Mouse (Mus musculus) intestine, embryonic 15.5 days (tissue): Measurements from ENCODE around the gene Car12. TPM values are rescaled to one million over a fixed set of nuclear protein-coding genes. Genes with fewer than 3 reads are reported as not detected.

Source experiments
- ATAC-seq: fragments of 200-750 bp; cut with Nextera tagmentation; 2 replicates; pipeline ENCODE4 v1.8.0; 2017; ENCODE audit warnings: moderate TSS enrichment, moderate library complexity
- H3K27ac ChIP-seq: fragments of 300-500 bp; sonication (generic); 2 replicates; pipeline ENCODE4 v1.5.1; 2015; ENCODE audit warnings: mild to moderate bottlenecking, inconsistent platforms
- H3K27me3 ChIP-seq: fragments of 300-500 bp; sonication (generic); replicated peaks from 2 replicates; pipeline ENCODE4 v1.6.1; 2015; ENCODE audit warnings: inconsistent platforms
- H3K36me3 ChIP-seq: fragments of 300-500 bp; sonication (generic); 2 replicates; pipeline ENCODE4 v1.6.1; 2015; ENCODE audit warnings: inconsistent platforms
- H3K4me1 ChIP-seq: fragments of 300-500 bp; sonication (generic); replicated peaks from 2 replicates; pipeline ENCODE4 v1.6.1; 2015; ENCODE audit warnings: inconsistent platforms
- H3K4me2 ChIP-seq: fragments of 300-500 bp; sonication (generic); replicated peaks from 2 replicates; pipeline ENCODE4 v1.6.1; 2015; ENCODE audit warnings: mild to moderate bottlenecking, inconsistent platforms
- H3K4me3 ChIP-seq: fragments of 300-500 bp; sonication (generic); replicated peaks from 2 replicates; pipeline ENCODE4 v1.5.1; 2015; ENCODE audit warnings: inconsistent platforms
- H3K9ac ChIP-seq: fragments of 300-500 bp; sonication (generic); 2 replicates; pipeline ENCODE4 v1.6.1; 2015; ENCODE audit warnings: inconsistent platforms
- H3K9me3 ChIP-seq: fragments of 300-500 bp; sonication (generic); 2 replicates; pipeline ENCODE4 v1.6.1; 2016; ENCODE audit warnings: inconsistent platforms
- WGBS: fragments of 180-500 bp; shearing (Covaris S2); methylation state at CpG from one replicate; pipeline ENCODE4 v1.1.7; 2015; 5-methylcytosine and 5-hydroxymethylcytosine counted together
- polyA plus RNA-seq: library from polyadenylated mRNA; unstranded; fragments of >200 nt; fragmentation: Nextera tagmentation; extraction: Ambion mirVana; gene quantifications from 2 replicates; pipeline ENCODE4 v1.2.1, GENCODE M21; 2015

Car12 gene
- polyA plus RNA-seq, 1 experiment from 2014 or later, result 5.2 TPM

- Histone ChIP-seq H3K9ac (no peak overlapping the region), H3K27ac (no peak overlapping the region), H3K36me3 (no peaks in the 10 kb centered on the region), H3K9me3 (no peaks in the 10 kb centered on the region), H3K4me3 (no peak overlapping the region), H3K4me1 (no peaks in the 10 kb centered on the region), H3K4me2 (no peak overlapping the region), H3K27me3 (no peaks in the 10 kb centered on the region)
- 78% methylated on average over 4 of the region's 4 CpGs for WGBS
- 0 out of 2 replicates have a peak, but pooled peaks have one; percentile 17 for ATAC-seq
These were observed 21.7 kb upstream of the Car12 start for GRCm38 (mm10) chr9:66691683-66692305.

- 68% methylated on average over 7 of the region's 7 CpGs for WGBS
- no peaks in the 10 kb centered on the region for H3K36me3 ChIP-seq
- H3K9ac ChIP-seq, result no peak overlapping the region
- no peak overlapping the region for H3K4me2 ChIP-seq
- H3K4me1 ChIP-seq, result no peaks in the 10 kb centered on the region
- peak; percentile 97 for ATAC-seq
- no peak overlapping the region for H3K27ac ChIP-seq
- no peaks in the 10 kb centered on the region for H3K27me3 ChIP-seq
- no peak overlapping the region for H3K4me3 ChIP-seq
- H3K9me3 ChIP-seq, result no peaks in the 10 kb centered on the region
These were observed 15.9 kb upstream of the Car12 start for GRCm38 (mm10) chr9:66697355-66698140.

GRCm38 (mm10) chr9:66699748-66700147, 13.7 kb upstream of the Car12 start:
- no peak overlapping the region for H3K4me3 ChIP-seq
- 75% methylated on average over 4 of the region's 4 CpGs for WGBS
- ATAC-seq, result no peak

DNA sequence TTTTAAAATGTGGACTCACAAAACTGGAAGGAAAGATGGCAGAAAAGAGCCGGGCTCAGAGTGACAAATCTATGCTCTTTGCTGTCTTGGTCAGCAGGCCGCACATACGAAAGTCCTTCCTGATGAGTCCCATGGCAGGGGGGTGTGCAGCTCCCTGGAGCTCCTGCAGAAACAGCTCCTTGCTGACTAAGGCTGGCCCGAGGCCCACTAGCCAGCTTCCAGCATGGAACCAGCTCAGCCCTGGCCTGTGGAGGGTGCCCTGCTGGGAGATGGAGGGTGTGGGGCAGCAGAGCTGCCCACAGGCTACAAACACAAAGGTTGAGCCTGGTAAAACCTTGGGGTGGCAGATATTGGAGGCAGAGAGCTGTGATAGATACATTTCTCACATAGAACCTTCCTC, 10.5 kb upstream of the Car12 start:
- Histone ChIP-seq H3K4me2 (no peak overlapping the region), H3K4me3 (no peak overlapping the region), H3K9ac (no peak overlapping the region), H3K4me1 (peaks cover 6% of the 10 kb centered on the region; the same call in 1 of the 2 replicates), H3K36me3 (no peaks in the 10 kb centered on the region), H3K27me3 (no peaks in the 10 kb centered on the region), H3K27ac (no peak overlapping the region), H3K9me3 (no peaks in the 10 kb centered on the region)
- no peak for ATAC-seq
- 89% methylated on average over 4 of the region's 4 CpGs for WGBS

More at GRCm38 (mm10) chr9:66699748-66700147, 13.7 kb upstream of the Car12 start:
- H3K4me2 ChIP-seq, result no peak overlapping the region
- no peaks in the 10 kb centered on the region for H3K9me3 ChIP-seq
- H3K27ac ChIP-seq, result no peak overlapping the region
- H3K4me1 ChIP-seq, result no peaks in the 10 kb centered on the region
- H3K36me3 ChIP-seq, result no peaks in the 10 kb centered on the region
- no peak overlapping the region for H3K9ac ChIP-seq
- H3K27me3 ChIP-seq, result no peaks in the 10 kb centered on the region

DNA sequence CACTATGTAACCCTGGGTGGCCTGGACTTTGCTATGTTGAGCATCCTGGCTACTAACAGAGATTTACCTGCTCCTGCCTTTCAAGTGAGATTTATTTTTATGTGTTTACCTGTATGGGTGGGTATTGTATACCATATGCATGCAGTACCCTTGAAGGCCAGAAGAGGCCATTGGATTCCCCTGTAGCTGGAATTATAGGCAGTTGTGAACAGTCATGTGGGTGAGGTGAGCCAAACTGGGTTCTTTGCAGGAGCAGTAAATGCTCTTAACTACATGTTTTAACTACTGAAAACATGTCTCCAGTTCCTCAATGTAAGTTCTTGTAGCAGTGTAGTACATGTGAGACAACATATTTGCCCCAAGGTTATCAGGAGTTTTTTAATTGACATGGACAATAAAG, 8.1 kb upstream of the Car12 start:
- ATAC-seq, result no peak

GRCm38 (mm10) chr9:66705766-66706165, 7.7 kb upstream of the Car12 start:
- Histone ChIP-seq H3K4me1 (peaks cover 8% of the 10 kb centered on the region; the same call in 1 of the 2 replicates), H3K9me3 (no peaks in the 10 kb centered on the region), H3K9ac (no peak overlapping the region), H3K36me3 (no peaks in the 10 kb centered on the region), H3K4me2 (no peak overlapping the region), H3K27ac (no peak overlapping the region), H3K4me3 (no peak overlapping the region), H3K27me3 (no peaks in the 10 kb centered on the region)
- 45% methylated on average over 2 of the region's 2 CpGs for WGBS
- ATAC-seq, result no peak

More for the DNA sequence above, 8.1 kb upstream of the Car12 start:
- no peak overlapping the region for H3K4me3 ChIP-seq
- H3K9me3 ChIP-seq, result no peaks in the 10 kb centered on the region
- H3K4me1 ChIP-seq, result peaks cover 8% of the 10 kb centered on the region; the same call in 1 of the 2 replicates
- no peak overlapping the region for H3K4me2 ChIP-seq
- no peak overlapping the region for H3K27ac ChIP-seq
- H3K9ac ChIP-seq, result no peak overlapping the region
- H3K27me3 ChIP-seq, result no peaks in the 10 kb centered on the region
- no peaks in the 10 kb centered on the region for H3K36me3 ChIP-seq

GRCm38 (mm10) chr9:66708054-66708772, 5.3 kb upstream of the Car12 start:
- Histone ChIP-seq H3K27ac (no peak overlapping the region), H3K4me3 (no peak overlapping the region), H3K9me3 (no peaks in the 10 kb centered on the region), H3K36me3 (no peaks in the 10 kb centered on the region), H3K9ac (no peak overlapping the region), H3K27me3 (no peaks in the 10 kb centered on the region), H3K4me2 (no peak overlapping the region), H3K4me1 (peaks cover 8% of the 10 kb centered on the region; the same call in 1 of the 2 replicates)
- WGBS, result 54% methylated on average over 11 of the region's 11 CpGs
- no peak; the same call in 1 of the 2 replicates for ATAC-seq

DNA sequence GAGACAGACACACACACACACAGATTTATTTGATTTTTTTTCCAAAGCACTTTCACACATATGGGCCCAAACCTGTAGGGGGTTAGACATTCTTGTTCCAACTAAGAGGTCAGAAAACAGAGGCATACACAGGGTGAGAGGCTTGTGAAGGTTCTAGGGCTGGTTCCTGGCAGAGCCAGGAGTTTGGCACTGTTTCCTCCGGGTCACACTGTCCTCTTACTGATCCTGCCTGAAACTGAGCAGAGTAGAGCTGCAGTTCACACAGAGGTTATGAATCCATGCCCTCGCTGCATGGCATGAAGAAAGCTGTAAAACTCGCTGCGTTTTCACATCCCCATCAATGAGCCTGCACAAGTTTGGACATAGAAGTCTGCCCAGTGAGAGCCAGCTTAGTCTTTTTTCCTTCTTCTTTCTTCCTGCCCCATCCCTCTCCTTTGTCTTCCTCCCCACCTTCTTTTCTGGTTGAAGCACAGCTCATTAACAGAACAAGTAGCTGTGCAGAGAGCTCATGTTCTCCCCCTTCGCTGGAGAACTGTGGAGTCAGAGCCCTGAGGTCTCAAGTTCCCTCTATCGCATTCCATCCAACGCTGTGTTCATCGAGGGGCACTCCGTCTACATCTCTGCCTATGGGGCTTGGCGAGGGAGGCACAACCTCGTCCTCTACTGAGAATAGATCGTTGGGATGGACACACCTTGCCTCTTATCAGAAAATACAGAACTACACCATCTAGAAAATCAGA, 4.5 kb upstream of the Car12 start:
- no peaks in the 10 kb centered on the region for H3K9me3 ChIP-seq
- H3K27ac ChIP-seq, result no peak overlapping the region
- H3K4me1 ChIP-seq, result peaks cover 13% of the 10 kb centered on the region
- no peaks in the 10 kb centered on the region for H3K36me3 ChIP-seq
- H3K4me3 ChIP-seq, result no peak overlapping the region
- no peak overlapping the region for H3K4me2 ChIP-seq
- ATAC-seq, result no peak
- no peak overlapping the region for H3K9ac ChIP-seq
- 57% methylated on average over 12 of the region's 12 CpGs for WGBS
- H3K27me3 ChIP-seq, result no peaks in the 10 kb centered on the region

DNA sequence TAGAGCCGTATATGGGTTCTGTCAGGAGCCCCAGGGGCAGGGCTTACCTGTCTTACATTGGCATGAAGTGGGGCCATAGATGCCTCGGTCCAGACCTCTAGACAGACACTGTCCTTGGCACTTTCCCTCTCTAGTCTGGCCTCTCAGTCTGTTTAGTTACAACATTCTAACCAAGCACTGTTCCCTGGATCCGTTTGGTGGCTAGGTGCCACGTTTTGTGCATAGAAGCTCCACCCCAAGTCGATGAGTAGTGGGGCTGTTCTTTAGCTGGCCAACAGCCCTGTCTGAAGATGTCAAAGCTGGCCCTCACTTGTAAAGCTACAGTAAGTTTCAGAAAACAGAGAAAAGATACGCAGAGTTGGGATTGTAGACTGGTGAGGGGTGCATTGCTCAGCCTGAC, 2.9 kb upstream of the Car12 start:
- ATAC-seq, result no peak
- Histone ChIP-seq H3K36me3 (no peaks in the 10 kb centered on the region), H3K9me3 (no peaks in the 10 kb centered on the region), H3K27me3 (0 out of 2 replicates have a peak, but pooled peaks cover 2% of the 10 kb centered on the region), H3K4me2 (no peak overlapping the region), H3K9ac (no peak overlapping the region), H3K4me1 (peaks cover 13% of the 10 kb centered on the region), H3K27ac (no peak overlapping the region), H3K4me3 (no peak overlapping the region)
- 71% methylated on average over 6 of the region's 6 CpGs for WGBS

- Histone ChIP-seq H3K4me1 (peaks cover 4% of the 10 kb centered on the region), H3K27me3 (0 out of 2 replicates have a peak, but pooled peaks cover 2% of the 10 kb centered on the region), H3K36me3 (no peaks in the 10 kb centered on the region), H3K27ac (no peak overlapping the region), H3K4me2 (peak overlapping the region; percentile 95), H3K9ac (no peak overlapping the region), H3K9me3 (no peaks in the 10 kb centered on the region), H3K4me3 (peak overlapping the region; percentile 43)
- ATAC-seq, result peak; percentile 33; the same call in 1 of the 2 replicates
- 15% methylated on average over 12 of the region's 12 CpGs for WGBS
These were observed 583 bp downstream of the Car12 start for GRCm38 (mm10) chr9:66714022-66714515.

GRCm38 (mm10) chr9:66715361-66715760, 1.9 kb downstream of the Car12 start:
- WGBS, result 72% methylated on average over 2 of the region's 2 CpGs

More at GRCm38 (mm10) chr9:66715361-66715760, 1.9 kb downstream of the Car12 start:
- H3K9ac ChIP-seq, result no peak overlapping the region
- no peaks in the 10 kb centered on the region for H3K36me3 ChIP-seq
- 0 out of 2 replicates have a peak, but pooled peaks cover 2% of the 10 kb centered on the region for H3K27me3 ChIP-seq
- no peak overlapping the region for H3K4me2 ChIP-seq
- no peaks in the 10 kb centered on the region for H3K9me3 ChIP-seq
- no peak overlapping the region for H3K4me3 ChIP-seq
- no peak overlapping the region for H3K27ac ChIP-seq
- ATAC-seq, result no peak
- peaks cover 4% of the 10 kb centered on the region for H3K4me1 ChIP-seq
